Mouse (Mus musculus): ENCODE data around the gene Gpalpp1.

The Gpalpp1 gene

DNA sequence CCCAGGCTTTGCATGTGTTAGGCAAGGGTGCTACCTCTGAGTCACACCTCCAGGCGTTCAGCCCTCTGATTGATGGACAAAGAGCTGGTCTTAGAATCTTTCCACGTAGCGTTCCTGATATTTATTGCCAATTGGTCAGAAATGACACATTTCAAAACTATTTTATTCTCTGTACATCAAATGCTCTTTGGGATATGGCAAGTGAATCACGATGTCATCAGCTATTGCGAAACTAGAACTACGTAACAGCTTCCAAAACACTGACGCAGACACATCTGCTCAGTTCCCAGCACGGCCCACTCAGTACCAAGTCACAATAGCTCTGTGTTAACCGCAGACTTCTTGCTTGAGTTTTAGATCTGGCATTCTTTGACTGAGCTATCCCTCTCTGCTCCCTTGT lies 11.0 kb downstream of the Gpalpp1 start:
- DNase-seq (ENCODE audit: low spot score in 2 of 2): no peak

DNA sequence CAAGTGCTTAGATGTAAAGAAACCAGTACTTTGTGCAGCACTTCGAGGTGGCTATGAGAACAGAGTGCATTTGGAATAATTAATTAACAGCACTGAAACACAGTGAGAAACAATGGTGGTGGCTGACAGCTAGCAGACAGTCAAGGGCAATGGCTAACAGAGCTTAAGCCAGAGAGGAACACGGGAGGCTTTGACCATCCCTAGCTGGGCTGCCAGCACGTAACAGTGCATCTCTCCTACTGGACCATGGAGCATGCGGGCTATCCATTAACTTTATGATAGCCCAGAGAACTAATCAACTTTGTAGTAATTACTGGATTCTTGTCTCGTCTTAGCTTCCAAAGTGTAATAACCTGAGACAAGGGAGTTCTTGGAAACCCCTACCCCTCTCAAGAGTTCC lies 12.7 kb downstream of the Gpalpp1 start:
- no peak for DNase-seq (ENCODE audit: low spot score in 2 of 2)

DNA sequence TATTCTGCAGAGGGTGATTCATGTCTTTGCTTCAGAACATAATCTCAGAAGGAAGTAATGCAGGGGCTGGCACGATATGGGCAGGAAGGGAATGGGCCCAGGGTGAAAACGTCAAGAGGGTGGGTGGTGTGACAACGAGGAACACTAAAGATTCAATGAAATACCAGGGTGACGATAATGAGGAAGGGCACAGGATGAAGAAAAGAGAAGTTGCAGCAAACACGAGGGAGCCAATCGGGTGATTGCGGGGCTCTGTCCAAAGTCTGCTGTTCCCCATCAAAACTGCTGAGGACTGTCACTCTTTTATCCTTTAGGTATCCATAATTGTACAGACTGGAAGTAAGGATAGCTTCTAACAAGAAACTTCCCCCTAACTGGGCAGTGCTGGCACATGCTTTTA lies 13.3 kb downstream of the Gpalpp1 start:
- no peak for DNase-seq (ENCODE audit: low spot score in 2 of 2)

DNA sequence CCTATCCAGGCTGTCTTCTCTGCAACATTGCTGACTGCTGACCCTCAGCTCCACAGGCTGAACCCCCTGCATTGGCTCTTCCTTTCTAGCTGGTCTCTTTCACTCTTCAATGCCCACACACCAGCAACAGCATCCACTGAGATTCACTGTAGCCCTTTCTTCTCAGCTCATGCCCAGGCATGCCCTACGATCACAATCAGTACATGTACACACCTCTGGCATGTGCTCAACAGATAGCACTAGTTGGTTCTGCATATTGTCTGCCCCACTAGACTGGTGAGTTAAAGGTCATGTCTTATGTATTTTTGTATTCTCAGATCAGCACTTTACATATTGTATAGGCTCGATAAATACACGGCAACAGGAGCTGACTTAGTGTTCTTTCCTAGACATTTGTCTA lies 26.4 kb downstream of the Gpalpp1 start:
- no peak for DNase-seq (ENCODE audit: low spot score in 2 of 2)

DNA sequence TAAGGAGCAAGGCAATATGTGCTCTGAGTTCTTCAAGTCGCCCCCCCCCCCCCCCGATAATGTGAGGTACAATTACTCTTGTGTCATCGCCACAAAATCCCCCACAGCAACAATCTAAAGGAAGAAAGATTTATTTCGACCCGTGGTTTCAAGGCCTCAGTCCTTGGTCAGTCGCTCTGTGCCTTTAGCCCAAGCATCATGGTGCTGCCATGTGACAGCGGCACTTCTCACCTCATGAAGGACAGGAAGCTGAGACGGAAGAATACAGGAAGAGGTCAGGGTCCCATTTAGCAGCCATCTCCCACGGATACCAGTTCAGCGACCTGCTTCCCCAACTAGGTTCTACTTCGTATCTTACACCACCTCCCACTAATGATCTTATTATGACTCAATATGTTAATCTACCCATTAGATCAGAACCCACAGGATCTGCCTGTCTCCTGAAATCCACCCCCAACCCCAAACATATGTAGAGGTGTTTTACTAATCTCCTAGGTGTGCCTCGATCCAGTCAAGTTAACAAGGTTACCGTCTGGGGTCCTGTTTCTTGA lies 28.4 kb downstream of the Gpalpp1 start:
- DNase-seq (ENCODE audit: low spot score in 2 of 2): no peak

DNA sequence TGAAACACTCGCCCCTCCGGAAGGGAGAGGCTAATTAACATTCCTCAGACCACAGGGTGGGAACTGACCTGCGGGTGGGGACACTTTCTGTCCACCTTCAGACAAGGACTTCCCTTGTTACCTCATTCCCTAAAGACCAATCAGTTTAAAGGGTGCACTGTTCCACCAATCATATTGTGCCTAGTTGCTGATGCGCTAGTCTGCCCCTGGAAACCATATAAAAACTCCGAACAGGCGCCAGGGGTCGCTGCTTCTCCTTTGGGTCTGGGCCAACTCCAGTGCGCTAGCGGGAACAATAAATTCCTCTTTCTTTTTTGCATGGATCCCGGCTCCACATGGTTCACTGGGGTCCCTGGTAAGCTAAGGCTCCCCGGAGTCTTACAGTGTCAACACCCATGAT lies 29.1 kb downstream of the Gpalpp1 start:
- DNase-seq (ENCODE audit: low spot score in 2 of 2): no peak

DNA sequence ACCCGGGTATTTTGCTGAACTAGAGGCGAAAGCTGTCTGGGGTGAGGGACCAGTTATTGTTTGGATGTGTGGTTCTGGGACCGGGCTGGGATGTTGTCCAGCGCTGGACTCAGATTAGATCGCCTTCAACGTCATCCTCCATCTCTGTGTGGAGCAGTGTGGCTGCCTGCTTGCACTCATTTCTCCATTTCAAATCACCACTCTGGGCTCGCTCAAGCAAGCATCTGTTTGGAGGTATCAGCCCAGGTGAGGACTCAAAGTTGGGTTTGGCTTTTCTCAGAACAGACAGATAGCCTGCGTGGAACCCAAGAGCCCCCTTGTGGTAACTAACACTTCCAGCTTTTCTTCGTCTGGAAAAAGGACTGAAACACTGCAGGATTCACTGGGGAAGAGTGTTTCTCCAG lies 33.5 kb downstream of the Gpalpp1 start:
- DNase-seq (ENCODE audit: low spot score in 2 of 2): no peak

DNA sequence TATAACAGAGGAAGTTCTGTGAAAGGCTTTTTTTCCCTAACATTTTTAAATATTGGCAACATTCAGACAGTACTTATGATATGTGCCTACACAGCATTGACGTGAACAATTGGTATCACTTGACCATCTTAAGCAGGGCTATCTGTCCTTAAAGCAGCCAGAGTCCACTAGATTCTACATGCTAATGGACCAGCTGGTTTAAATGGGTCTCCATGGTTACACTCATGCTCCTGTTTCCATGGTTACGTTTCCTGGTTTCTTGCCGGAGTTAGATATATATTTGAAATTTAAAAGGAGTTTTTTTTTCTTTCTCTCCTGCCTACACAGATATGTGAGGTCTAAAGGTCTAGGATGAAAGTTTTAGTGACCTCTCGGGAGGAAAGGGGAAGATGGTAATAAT lies 34.0 kb downstream of the Gpalpp1 start:
- DNase-seq (ENCODE audit: low spot score in 2 of 2): no peak

DNA sequence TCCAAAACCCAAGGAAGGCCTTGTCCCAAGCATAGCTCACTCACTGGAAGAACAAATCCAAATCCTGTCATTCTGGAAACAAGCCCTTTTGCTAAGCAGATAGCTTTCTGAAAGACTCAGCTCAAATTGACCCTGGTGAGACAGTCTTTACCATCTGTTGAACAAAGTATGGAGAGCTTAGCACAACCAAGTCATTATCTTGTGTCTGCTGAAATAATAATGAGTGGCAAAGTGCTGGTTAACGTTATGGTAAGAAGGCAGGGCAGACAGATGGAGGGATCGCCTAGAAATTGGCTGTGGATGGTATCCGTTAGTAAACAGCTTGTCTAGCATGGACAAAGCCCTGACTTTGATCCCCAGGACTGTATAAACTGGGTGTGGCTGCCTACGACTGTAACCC lies 34.8 kb downstream of the Gpalpp1 start:
- DNase-seq (ENCODE audit: low spot score in 2 of 2): no peak

DNA sequence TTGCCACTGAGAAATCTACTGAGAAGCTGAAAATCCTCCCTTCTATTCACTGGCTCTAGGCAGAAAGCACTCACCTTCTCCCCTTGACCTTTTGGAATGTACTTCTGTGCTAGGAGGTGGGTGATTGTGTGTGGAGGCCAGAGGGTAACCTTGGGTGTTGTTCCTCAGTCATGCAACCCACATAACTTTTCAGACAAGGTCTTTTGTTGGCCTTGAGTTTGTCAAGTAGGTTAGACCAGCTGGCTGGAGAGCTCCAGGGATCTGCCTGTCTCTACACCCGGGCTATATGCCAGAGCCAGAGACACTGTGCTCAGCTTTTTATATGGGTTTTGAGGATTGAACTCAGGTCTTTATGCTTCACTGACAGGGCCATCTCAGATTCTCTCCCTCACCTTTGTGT lies 36.4 kb downstream of the Gpalpp1 start:
- no peak for DNase-seq (ENCODE audit: low spot score in 2 of 2)

DNA sequence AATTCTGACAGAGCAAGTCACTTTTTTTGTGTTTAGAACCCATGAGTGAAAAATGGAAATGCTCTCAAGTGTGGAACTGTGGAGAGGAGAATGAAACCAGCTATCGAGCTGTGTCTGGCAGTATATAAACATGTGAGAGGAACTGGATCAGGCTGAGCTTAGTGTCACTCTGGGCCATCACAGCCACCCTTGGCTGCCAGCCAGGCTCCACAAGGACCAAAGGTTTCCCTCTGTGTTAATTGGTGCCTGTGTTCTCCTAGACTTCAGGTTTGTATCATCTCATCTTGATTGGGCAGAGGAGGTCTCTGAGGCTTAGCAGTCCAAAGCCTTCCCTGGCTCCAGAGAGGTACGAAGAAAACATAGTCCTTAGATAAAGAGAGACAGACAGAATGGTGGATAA lies 37.9 kb downstream of the Gpalpp1 start:
- no peak for DNase-seq (ENCODE audit: low spot score in 2 of 2)

DNA sequence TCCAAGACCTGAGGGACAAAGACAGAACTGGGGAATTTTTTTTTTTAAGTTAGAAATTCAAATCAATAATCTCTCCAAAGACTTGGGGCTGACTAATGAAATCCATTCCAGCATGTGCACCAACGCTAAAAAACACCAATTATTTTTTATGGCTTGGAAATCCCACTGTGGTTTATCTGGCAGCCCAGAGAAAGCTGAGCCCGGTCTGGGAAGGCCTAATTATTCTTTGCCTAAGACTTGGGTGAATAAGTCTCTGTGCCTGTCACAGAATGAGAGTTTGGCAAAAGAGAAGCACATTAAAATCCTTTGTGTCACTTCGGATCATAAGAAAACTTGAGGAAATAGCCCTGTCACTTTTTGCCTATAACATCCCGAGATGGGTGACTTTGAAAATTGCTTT lies 41.3 kb downstream of the Gpalpp1 start:
- DNase-seq (ENCODE audit: low spot score in 2 of 2): no peak

DNA sequence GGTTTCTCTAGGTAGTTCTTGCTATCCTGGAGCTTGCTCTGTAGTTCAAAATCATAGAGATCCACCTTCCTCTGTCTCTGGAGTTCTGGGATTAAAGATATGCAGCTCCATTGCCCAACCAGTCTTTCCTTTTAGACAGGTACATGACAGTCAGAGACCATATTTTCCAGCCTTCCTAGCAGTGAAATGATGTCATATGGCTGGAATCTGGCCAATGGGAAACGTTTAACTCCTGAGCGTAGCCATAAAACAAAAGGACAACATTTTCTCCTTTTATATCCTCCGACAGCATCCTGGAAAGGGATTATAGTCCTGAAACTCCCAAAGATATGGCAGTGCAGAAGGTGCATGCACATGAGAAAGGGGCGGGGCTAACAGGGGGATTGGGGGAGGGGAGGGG lies 42.3 kb downstream of the Gpalpp1 start:
- no peak for DNase-seq (ENCODE audit: low spot score in 2 of 2)

DNA sequence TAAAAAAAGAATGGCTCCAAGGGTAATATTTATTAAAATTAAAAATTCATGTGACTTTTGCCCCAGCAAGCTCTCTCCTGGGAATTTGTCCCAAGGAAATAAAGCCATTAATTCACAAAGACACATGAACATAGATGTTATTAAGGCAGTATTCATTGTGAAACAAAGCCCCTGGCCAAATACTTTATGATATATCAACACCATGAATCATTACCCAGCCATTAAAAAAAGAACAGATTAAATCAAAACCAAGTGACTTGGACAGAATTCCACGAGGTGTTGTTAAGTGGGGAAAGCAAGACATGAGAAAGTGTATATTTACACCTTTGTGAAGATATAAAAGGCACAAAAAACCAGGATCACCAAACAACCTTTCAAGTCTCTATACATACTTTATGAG lies 43.3 kb downstream of the Gpalpp1 start:
- no peak for DNase-seq (ENCODE audit: low spot score in 2 of 2)

DNA sequence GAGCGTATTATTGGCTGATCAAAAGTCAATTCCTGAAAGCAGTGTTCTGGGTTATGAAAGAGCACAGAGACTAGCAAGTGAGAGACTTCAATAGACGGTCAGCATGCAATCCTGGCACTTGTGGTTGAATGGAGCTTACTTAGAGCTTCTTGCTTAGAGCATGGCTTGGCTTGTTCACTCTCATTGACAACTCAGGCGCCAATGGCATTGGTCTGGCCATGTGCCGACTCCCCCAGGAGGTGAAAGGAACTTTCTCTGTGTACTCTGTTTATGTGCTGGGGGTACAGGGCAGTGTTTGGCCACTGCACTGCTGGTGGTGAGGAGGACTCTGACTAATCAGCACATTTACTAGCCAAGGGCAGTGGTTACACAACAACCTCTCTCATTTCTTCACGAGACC lies 51.1 kb downstream of the Gpalpp1 start:
- DNase-seq (ENCODE audit: low spot score in 2 of 2): no peak

DNA sequence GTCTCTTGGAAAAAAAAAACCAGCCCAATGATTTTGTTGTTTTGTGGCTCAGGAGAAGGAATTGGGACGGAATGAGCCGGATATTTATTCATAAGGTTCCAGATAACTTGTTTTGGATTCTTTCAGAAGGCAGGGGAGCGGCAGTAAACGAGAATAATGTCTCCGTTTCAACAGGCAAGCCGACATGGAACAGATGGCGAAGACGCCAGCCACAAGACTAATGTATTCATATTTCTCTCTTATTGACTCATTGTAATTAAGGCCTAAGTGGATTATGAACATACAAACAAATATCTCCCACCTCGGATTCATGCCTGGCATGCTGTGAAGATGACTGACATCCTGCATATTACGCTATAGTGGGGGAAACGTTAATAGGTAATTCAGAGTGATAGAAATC lies 56.8 kb downstream of the Gpalpp1 start:
- DNase-seq (ENCODE audit: low spot score in 2 of 2): no peak

DNA sequence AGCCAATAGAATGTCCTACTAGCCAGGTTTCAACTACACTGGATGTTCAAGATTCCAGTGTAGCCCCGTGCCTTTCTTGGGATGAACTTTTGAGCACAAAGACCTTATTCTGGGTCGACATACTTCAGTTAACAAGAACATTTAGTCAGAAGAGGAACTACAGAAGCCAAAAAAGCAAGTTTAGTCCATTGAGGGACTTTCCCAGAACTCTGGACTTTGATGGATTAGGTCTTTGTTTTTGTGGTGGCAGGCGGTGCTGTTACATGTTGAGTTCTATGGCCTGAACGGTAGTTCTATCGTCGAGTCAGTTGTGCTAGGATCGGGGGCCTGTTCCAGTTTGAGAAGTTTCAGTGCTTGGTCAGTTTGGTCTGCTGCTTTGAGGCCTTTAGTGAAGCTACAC lies 58.6 kb downstream of the Gpalpp1 start:
- no peak for DNase-seq (ENCODE audit: low spot score in 2 of 2)

DNA sequence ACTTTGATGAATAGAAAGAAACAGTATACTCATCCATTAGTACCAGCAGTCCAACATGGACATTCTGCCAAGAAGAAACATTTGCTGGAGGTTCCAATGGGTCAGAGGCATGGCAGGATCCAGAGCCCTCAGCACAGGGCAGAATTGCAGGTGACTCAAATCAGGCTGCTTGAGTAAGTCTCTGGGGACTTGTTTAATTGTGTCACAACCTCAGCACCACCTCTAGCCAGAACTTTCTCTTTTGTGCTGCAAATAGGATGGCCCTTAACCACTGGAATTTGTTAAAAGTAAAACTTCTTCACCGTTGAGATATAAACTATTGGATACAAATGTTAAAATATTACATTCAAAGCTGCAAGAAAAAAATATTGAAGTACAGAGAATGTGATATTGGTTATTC lies 64.8 kb downstream of the Gpalpp1 start:
- DNase-seq (ENCODE audit: low spot score in 2 of 2): no peak

DNA sequence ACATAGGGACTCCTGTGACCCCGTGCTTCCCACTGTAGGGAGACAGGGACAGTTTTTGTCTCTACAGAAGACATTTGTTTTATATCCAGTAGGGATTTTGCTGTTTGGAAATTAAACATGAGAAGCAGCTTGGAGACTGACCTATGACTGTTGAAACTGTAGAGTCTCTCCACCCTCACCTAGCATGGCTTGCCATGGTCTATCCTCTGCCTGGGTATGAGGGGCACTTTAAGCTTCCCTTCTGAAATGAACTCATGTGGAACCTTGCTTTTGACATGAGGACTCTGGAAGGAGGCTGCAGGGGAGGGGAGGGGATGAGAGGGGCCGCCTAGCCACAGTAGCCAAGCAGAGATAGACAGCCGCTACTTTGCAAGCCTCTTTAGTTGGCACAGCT lies 66.4 kb downstream of the Gpalpp1 start:
- DNase-seq (ENCODE audit: low spot score in 2 of 2): no peak

DNA sequence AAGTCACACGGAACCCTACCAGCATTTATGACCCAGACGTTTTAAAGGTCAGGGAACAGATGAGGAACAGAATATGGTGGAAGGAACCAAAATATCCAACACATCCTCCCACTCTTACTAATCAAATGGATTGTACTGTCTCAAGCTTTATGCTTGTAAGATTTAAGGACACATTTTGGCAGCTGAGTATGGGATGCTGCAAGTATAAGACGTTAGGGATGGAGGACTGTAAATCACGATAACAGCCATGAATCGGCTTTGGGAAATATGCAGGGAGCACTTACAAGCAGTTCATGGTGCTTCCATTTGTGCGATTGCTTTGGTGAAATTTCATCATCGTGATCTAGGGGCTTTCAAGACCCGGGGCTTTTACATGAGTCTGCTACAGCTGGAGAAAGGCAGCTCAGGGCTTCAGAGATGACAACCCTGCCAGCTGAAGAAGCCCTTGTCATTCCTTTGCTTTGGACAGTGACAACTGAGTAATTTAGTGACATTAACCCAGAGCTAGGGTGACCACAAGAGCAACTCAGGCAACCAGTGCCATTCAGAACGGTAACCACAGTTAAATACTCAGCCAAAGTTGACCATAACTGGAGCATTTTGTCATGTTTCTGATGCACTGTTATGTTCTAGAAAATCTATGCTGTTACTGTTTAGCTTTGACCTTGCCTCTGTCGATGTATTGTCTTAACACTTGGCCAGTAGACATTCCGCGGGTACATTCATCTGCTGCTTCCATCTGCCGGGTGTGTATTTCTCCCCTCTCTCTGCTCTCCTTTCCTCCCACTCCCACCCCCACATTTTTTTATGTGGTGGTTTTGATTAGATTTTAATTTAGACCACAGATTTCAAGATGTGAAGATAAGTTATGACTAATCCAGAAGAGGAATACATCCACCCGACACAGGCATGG lies 67.1 kb downstream of the Gpalpp1 start:
- no peak for DNase-seq (ENCODE audit: low spot score in 2 of 2)

All from spleen, postnatal 4 days (tissue).